Mouse (Mus musculus) thymus, adult 2 months (tissue): ENCODE measurements at regions not wholly inside any gene's neighbourhood (a gene's known extent, or its start where the extent isn't known, plus 50 kb on each side); places are given as distances from the start of the nearest gene placed in this dataset.

Experiments used
- DNase-seq: peaks from one replicate; pipeline ENCODE4 v3.0.0; 2021
- H3K27ac ChIP-seq: fragments of 200-500 bp; 2 replicates; pipeline ENCODE4 v1.5.1; 2012; ENCODE audit warnings: low read length, control low read depth; ENCODE audit not compliant: control insufficient read depth, insufficient read depth
- H3K27me3 ChIP-seq: fragments of 200-500 bp; 2 replicates; pipeline ENCODE4 v1.6.1; 2012; ENCODE audit warnings: mild to moderate bottlenecking, low read length, moderate library complexity, mixed read lengths; ENCODE audit not compliant: control insufficient read depth, insufficient read depth
- H3K36me3 ChIP-seq: fragments of 200-500 bp; 2 replicates; pipeline ENCODE4 v1.6.1; 2012; ENCODE audit warnings: mild to moderate bottlenecking, low read length, moderate library complexity; ENCODE audit not compliant: control insufficient read depth, insufficient read depth
- H3K4me1 ChIP-seq: fragments of 200-500 bp; replicated peaks from 2 replicates; pipeline ENCODE4 v1.6.1; 2012; ENCODE audit warnings: low read length; ENCODE audit not compliant: control insufficient read depth, insufficient read depth
- H3K4me3 ChIP-seq: fragments of 200-500 bp; 2 replicates; pipeline ENCODE4 v1.5.1; 2012; ENCODE audit warnings: mild to moderate bottlenecking, low read length, control low read depth, moderate library complexity; ENCODE audit not compliant: control insufficient read depth, insufficient read depth
- CTCF ChIP-seq: fragments of 200-500 bp; IDR thresholded peaks from 2 replicates; pipeline ENCODE4 v1.5.1; 2012; ENCODE audit warnings: mild to moderate bottlenecking, control low read depth, low read length, moderate library complexity, borderline replicate concordance; ENCODE audit not compliant: control insufficient read depth, poor library complexity, insufficient read depth; ENCODE audit errors: extremely low read depth
- POLR2A ChIP-seq: fragments of 200-500 bp; IDR thresholded peaks from 2 replicates; pipeline ENCODE4 v1.6.1; 2012; ENCODE audit warnings: mild to moderate bottlenecking, low read length, control low read depth, moderate library complexity; ENCODE audit not compliant: control insufficient read depth, poor library complexity, insufficient read depth; ENCODE audit errors: extremely low read depth
- WGBS: fragments of 180-500 bp; shearing (Covaris S2); methylation state at CpG from one replicate; pipeline ENCODE4 v1.1.7; 2018; 5-methylcytosine and 5-hydroxymethylcytosine counted together

DNA sequence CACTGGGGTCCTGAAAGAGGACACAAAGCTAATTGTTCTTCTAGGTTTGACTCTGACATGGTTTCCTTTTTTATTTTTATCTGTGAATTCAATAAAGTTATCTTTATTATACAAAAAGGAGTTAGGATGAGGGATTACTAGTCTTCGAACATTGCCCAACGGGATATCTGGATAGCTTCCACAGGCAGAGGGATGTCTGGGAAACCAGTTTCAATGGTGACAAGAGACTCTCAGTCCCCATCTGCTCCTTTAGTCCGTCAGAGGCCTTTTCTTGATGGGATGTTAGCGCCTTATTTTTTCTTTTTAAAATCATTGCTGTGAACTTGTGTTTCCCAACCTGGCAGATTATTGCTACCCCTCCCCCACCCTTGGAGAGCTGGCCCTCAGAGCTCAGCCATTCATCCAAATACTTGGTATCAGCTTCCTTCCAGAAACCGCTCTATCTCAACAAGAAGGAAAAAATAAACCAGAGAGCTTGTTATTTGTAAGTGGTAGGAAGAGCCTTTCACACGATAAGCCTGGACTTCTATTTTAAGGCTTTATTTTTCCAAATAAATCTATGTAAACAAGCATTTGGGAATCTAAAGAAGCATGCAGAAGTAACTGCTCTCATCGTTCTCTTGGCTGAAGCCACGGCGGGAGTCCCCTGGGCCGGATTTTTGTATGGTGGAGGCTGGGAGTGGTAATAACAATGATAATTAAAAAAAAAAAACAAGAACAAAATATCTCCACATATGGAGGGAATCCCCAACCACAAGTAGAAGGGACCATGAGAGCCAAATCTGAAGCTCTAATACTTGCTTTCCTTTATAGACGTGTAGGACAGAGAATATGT lies 296.6 kb upstream of the 1700056E22Rik start:
- Histone ChIP-seq H3K4me1 (no peaks in the 10 kb centered on the region), H3K36me3 (no peaks in the 10 kb centered on the region), H3K27me3 (no peaks in the 10 kb centered on the region), H3K27ac (no peak overlapping the region), H3K4me3 (no peak overlapping the region)
- WGBS, result 93% methylated on average over 11 of the region's 11 CpGs
- DNase-seq, result no peak
- no peak for TF ChIP-seq POLR2A
- TF ChIP-seq CTCF, result no peak

DNA sequence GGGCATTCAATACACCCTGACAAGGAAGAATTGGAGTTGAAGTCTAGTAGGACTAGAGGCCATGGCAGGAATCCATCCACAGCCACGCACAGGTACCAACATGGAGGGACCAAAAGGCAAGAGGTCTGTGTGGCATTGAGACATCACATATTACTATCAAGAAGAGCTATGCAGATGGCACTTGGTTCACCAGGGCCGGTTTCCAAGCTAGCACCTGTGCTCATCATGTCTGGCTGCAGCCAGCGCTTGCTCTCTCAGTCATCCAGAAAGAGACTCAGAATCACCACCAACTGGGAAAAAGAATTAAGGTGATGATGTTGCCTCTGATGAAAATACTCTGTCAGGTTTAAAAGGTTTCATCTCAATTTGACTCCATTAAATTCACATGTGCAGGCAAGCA lies 292.1 kb upstream of the 1700056E22Rik start:
- Histone ChIP-seq H3K27me3 (no peaks in the 10 kb centered on the region), H3K36me3 (no peaks in the 10 kb centered on the region), H3K4me3 (no peak overlapping the region), H3K4me1 (no peaks in the 10 kb centered on the region), H3K27ac (no peak overlapping the region)
- TF ChIP-seq CTCF, result no peak
- TF ChIP-seq POLR2A, result no peak
- 93% methylated on average over 3 of the region's 3 CpGs for WGBS
- no peak for DNase-seq

DNA sequence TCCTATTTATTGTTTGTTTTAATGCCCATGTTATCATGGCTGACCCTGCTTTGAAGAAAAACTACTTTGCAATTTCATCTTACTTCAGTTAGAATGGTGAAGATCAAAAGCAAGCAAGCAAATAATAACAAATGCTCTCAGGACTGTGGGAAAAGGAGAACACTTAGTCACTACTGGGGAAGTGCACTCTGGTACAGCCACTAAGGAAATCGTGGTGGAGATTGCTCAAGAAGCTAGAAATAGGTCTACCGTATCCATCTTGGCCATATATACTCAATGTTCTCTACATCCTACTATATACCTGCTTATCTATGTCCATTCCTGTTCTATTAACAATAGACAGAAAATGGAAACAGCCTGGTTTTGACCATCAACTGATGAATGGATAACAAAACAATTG lies 290.1 kb upstream of the 1700056E22Rik start:
- WGBS, result 25% methylated on average over 2 of the region's 2 CpGs

DNA sequence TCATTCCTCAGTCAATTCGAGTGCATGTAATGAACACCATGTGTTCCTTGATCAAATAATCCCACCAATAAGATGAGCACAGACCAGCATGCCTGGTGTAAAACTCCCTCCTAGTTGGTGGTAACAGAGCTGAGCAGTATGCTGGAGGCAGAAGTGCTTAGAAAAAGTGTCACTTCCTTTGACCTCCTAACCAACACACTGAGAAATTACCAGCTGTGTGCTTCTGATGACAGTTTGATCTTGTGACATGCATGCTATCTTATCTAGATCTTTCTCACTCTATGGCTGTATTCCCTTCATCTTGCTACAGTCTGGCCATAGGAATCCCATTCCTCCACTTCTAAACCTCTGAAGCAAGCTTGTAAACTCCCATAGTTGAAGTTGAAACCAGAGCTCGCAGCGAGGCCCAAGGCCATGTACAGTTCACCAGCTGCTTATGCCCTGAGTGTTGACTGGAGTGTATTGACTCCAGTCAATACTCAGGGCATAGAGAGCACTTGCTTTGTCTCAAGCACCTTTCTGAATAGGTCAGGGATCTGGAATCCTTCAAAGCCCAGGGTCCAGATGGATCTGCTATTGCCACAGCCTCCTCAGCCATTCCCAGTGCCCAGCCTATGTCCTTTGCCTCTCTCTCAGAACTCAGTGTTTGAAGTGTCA lies 286.5 kb upstream of the 1700056E22Rik start:
- 63% methylated on average over 3 of the region's 3 CpGs for WGBS
- Histone ChIP-seq H3K27ac (no peak overlapping the region), H3K36me3 (no peaks in the 10 kb centered on the region), H3K4me1 (no peaks in the 10 kb centered on the region; the same call in 1 of the 2 replicates), H3K4me3 (no peak overlapping the region), H3K27me3 (no peaks in the 10 kb centered on the region)
- no peak for DNase-seq
- TF ChIP-seq POLR2A (no peak), CTCF (no peak)

More for the DNA sequence above, 290.1 kb upstream of the 1700056E22Rik start:
- H3K36me3 ChIP-seq, result no peaks in the 10 kb centered on the region
- H3K27me3 ChIP-seq, result no peaks in the 10 kb centered on the region
- TF ChIP-seq CTCF, result no peak
- no peak for TF ChIP-seq POLR2A
- H3K4me1 ChIP-seq, result no peaks in the 10 kb centered on the region; the same call in 1 of the 2 replicates
- no peak overlapping the region for H3K27ac ChIP-seq
- H3K4me3 ChIP-seq, result no peak overlapping the region
- no peak for DNase-seq

DNA sequence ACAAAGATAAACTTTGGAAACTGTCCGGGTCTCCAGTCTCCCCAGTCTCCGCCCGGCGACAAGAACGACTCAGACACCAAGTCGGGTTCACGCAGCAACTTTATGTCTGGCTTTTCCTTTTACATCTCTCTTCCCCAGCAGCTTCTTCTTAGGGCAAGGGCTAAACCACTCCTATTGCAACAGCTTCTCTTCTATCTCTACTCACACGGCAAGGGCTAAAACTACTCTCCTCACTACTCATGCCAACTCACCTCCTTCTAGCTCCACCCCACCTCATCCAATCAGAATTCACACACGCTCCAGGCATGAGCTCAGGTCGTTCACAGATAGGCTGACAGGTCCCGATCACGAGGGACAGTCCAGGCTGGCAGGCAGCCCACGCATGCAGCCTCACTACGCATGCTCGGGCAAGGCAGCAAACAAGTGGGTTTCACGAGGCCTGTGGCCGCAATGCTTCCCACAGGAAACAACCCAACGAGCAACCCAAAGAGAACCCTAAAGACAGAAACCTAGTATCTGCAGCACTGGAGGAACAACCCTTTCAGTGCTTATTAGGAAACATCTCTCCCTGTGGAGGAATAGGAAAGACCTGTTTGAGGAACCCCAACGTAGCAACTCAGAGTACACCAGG lies 276.2 kb upstream of the 1700056E22Rik start:
- 75% methylated on average over 19 of the region's 19 CpGs for WGBS
- no peaks in the 10 kb centered on the region; the same call in 1 of the 2 replicates for H3K4me1 ChIP-seq
- no peak overlapping the region for H3K27ac ChIP-seq
- no peaks in the 10 kb centered on the region for H3K36me3 ChIP-seq
- DNase-seq, result no peak
- no peak for TF ChIP-seq POLR2A
- TF ChIP-seq CTCF, result no peak
- no peak overlapping the region for H3K4me3 ChIP-seq
- no peaks in the 10 kb centered on the region for H3K27me3 ChIP-seq

DNA sequence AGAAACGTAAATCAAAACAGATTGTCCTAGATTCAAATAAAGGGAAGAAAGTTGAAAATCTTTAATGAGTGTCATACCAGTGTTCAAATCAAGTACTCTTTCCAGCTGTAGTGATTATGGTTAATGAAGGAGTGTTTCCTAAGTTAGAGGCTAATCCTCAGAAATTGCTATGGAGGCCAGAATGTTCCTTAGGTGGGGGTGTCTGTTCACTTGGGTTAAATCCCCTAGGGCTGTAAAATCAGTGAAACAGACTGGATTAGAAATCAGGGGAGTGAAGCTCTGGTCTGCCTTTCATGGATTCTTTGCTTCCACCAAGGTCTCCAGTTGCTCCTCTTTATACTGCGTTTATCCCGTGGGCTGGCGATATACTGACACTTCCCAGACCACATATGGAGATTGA lies 270.7 kb upstream of the 1700056E22Rik start:
- Histone ChIP-seq H3K27ac (no peak overlapping the region), H3K27me3 (no peaks in the 10 kb centered on the region), H3K4me1 (no peaks in the 10 kb centered on the region), H3K4me3 (no peak overlapping the region), H3K36me3 (no peaks in the 10 kb centered on the region)
- 95% methylated on average over 4 of the region's 4 CpGs for WGBS
- TF ChIP-seq CTCF (no peak), POLR2A (no peak)
- DNase-seq, result no peak

DNA sequence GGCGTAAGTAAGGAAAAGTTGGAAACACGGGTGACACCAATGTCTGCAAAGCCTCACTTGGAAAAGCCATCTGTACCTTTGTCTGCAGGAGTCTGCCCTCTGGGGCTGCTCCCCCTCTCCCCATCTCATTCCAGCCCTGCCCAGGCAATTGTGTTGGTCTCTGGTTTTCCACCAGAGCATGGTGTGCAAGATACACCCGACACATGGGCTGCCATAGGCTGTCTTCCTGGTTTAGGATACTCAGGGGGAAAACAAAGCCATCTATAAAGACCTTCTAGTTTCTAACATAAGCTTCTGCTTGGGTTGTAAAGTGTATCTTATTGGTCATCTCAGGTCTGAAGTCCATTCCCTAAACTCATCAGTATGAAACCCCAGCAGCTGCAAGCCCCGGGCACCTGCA lies 270.1 kb upstream of the 1700056E22Rik start:
- 93% methylated on average over 4 of the region's 4 CpGs for WGBS
- Histone ChIP-seq H3K4me3 (no peak overlapping the region), H3K4me1 (no peaks in the 10 kb centered on the region), H3K27ac (no peak overlapping the region), H3K27me3 (no peaks in the 10 kb centered on the region), H3K36me3 (no peaks in the 10 kb centered on the region)
- TF ChIP-seq POLR2A, result no peak
- TF ChIP-seq CTCF, result no peak
- no peak for DNase-seq
